In the genomic region with DNA sequence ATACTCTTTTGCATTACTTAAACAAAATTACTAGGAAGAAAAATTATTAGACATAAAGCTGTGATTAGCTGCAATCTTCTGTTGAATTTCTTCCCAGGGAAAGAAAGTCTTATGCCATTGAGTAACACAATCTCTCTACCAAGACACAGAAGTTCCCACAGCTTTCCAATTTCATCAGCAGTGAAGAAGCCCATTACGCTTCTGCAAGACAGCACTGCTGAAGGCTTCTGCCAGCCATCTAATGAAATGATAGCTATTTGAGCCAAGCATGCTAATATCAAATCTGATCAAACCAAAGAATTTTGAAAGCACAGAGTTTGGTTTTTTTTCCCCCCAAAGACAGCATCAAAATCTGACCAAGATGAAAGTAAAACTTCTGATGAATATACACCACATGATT, we compare ENCODE assay signal across 15 mouse cellular contexts.
"Had no signal": no experiment of that assay in that cellular context is flagged by ENCODE, and none has a peak within 500 bp of the region (broad histone marks: within the 10 kb centered on the region; RNA-seq: fewer than 3 reads in every experiment).

No protein-coding gene starts in this region.

- H3K27ac ChIP-seq: kidney, embryonic 15.5 days; limb, embryonic 15.5 days; liver, embryonic 12.5 days; midbrain, embryonic 12.5 days; neural tube, embryonic 13.5 days had no signal

- H3K9ac ChIP-seq: kidney, embryonic 15.5 days; limb, embryonic 15.5 days; liver, embryonic 12.5 days; lung, embryonic 14.5 days; midbrain, embryonic 12.5 days; neural tube, embryonic 13.5 days had no signal

- H3K4me3 ChIP-seq: kidney, embryonic 15.5 days; limb, embryonic 15.5 days; liver, embryonic 12.5 days; midbrain, embryonic 12.5 days; neural tube, embryonic 13.5 days had no signal

- ATAC-seq: liver, embryonic 12.5 days had no signal

- H3K4me2 ChIP-seq: kidney, embryonic 15.5 days; limb, embryonic 15.5 days; liver, embryonic 12.5 days; lung, embryonic 14.5 days; midbrain, embryonic 12.5 days; neural tube, embryonic 13.5 days had no signal

- H3K9me3 ChIP-seq: kidney, embryonic 15.5 days; limb, embryonic 15.5 days; liver, embryonic 12.5 days; midbrain, embryonic 12.5 days; neural tube, embryonic 13.5 days had no signal

- H3K4me1 ChIP-seq: kidney, embryonic 15.5 days; limb, embryonic 15.5 days; liver, embryonic 12.5 days; midbrain, embryonic 12.5 days had no signal

- H3K27me3 ChIP-seq: kidney, embryonic 15.5 days; limb, embryonic 15.5 days; liver, embryonic 12.5 days; midbrain, embryonic 12.5 days; neural tube, embryonic 13.5 days had no signal

- H3K36me3 ChIP-seq: kidney, embryonic 15.5 days; limb, embryonic 15.5 days; liver, embryonic 12.5 days; midbrain, embryonic 12.5 days; neural tube, embryonic 13.5 days had no signal

- DNase-seq: kidney, adult 2 months; kidney, postnatal 14 days; lung, embryonic 14.5 days; lung, postnatal 10 days; lung, postnatal 4 days; retina, postnatal 1 day; right cerebral cortex, postnatal 4 days; spleen, adult 18-20 months; thymus, adult 18-20 months; thymus, postnatal 25 days had no signal
